Mouse (Mus musculus) megakaryocyte progenitor cell, adult 5-6 weeks (primary cell): ENCODE results near the gene Bbip1. TPM values are rescaled to one million over a fixed set of nuclear protein-coding genes. Genes with fewer than 3 reads are reported as not detected.
"Not testable (repeated sequence)": the region's sequence is repeated elsewhere in the genome, so short reads cannot be mapped to it uniquely, and the experiment has no call there.

Source experiments
- ATAC-seq: replicated peaks from 2 replicates; pipeline ENCODE4 v1.8.0; 2016; ENCODE audit warnings: mild to moderate bottlenecking, moderate TSS enrichment, inconsistent platforms; ENCODE audit not compliant: poor library complexity
- total RNA-seq, 2 experiments: library from RNA; stranded (forward) in 1 of 2; stranded (reverse) in 1 of 2; fragments of 157-497, 149-512 nt in 1 of 2; fragments of 200-1000 nt in 1 of 2; gene quantifications; 2 replicates each; pipeline versions ENCODE4 v1.2.3 to v1.2.4; 2015 to 2017

Bbip1 gene
- total RNA-seq, 2 experiments from 2014 or later: 36.2 to 88.8 TPM

DNA sequence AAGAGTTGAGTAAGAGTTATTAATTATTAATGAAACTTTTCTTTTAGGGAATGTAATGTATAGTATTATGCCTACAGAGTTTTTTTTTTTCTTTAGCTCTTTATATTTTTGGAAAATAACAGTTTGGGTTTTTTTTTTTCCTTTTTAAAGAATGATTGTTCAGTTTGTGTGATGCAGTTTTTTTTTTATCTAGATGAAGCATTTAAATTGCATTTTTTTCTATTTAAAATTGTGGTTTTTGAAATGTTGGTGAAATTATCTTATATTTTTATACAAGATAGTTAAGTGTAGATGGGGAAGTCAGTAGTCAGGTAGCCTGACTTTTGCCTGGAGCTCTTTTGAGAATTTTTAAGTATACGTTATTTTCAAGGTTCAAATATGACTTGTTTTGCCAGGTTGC, 17.7 kb downstream of the Bbip1 start:
- ATAC-seq: no peak

DNA sequence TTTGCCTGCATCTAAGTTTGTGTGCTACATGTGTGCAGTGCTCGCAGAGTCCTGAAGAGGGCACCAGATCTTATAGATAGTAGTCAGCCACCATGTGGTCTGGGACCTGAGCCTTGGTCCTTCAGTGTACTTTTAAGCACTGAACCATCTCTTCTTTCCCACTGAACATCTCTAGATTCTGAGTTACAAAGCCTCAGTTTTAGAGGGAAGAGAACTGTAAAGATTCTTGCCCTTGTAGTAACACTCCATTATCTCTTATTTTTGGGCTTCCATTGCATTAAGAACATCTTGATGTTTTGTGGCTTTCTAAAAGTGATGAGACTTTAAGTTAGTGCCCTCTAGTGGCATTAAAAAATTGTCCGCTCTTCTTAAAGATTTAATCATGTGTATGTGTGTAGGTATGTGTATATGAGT, 19.1 kb downstream of the Bbip1 start:
- peak; percentile 96 for ATAC-seq

DNA sequence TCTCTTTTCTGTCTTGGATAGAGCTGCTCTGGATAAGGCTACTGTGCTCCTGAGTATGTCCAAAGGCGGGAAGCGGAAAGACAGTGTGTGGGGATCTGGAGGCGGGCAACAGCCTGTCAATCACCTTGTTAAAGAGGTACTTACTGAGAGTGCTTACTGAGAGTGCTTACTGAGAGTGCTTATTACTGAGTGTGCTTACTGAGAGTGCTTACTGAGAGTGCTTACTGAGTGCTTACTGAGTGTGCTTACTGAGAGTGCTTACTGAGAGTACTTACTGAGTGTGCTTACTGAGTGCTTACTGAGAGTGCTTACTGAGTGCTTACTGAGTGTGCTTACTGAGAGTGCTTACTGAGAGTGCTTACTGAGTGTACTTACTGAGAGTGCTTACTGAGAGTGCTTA, 22.4 kb downstream of the Bbip1 start:
- not testable (repeated sequence) for ATAC-seq

DNA sequence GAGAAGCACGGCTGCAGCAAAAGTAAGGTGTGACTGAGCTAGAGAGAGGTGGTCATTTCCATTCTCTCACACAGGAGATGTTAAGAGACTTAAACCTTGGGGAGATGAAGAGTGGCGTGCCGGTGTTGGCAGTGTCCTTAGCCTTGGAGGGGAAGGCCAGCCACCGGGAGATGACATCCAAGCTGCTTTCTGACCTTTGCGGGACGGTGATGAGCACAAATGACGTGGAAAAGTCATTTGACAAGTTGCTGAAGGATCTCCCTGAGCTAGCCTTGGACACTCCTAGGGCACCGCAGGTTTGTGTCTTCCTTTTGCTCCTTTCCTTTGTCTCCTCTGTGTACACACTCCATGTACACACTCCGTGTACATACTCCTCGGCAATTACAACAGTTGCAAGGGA, 24.9 kb downstream of the Bbip1 start:
- no peak for ATAC-seq

DNA sequence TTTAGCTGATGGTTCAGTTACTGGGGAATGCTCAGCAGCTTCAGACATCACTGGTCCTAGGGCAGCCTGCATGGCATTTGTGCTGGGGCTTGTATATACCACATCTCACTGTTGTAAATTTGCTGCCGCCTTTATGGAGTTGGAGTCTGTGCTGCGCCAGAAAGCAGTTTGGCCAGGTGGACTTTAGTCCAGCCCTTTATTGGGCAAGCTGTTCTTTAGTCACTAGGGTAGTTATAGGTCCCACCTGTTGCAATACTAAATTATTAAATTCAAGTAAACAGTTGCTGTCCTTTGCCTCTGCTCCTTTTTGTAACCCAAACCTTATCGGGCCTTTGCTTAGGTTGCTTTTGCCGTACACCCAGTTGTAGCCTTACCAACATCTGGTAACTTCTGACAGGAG, 29.5 kb downstream of the Bbip1 start:
- no peak for ATAC-seq

DNA sequence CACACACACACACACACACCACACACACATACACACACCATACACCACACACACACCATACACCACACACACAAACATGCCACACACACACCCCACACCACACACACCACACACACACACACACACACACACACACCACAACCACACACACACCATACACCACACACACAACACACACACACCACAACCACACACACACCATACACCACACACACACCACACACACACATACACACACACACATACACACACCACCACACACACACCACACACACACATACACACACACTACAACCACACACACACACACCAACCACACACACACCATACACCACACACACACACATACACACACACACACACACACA, 37.7 kb downstream of the Bbip1 start:
- ATAC-seq: not testable (repeated sequence)

DNA sequence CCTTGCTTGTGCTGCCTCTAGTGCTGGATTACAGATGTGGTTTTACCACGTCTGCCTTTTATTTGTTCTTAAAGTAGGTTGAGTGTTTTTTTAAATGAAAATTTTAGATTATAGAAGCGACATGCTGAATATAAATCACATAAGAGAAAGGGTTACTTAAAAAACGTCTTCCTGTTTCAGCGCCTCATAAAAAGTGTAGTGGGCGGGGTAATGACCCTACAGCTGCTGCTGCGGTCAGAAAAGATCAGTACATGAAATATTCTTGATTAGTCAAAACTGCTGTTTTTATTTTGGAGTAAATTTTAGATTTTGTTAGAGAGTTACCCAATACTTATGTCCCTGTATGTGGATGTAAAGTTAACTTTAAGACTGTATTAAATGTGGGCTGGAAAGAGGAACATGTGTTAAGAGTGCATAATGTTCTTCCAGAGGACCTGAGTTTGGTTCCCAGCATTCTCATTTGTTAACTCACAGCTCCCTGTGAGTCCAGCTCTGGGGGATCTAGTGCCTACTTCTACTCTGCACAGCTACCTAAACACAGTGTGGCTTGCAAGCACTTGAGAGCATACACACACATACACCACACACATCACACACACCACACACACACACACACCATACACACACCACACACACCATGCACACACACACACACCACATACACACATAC, 38.3 kb downstream of the Bbip1 start:
- peak; percentile 17 for ATAC-seq

DNA sequence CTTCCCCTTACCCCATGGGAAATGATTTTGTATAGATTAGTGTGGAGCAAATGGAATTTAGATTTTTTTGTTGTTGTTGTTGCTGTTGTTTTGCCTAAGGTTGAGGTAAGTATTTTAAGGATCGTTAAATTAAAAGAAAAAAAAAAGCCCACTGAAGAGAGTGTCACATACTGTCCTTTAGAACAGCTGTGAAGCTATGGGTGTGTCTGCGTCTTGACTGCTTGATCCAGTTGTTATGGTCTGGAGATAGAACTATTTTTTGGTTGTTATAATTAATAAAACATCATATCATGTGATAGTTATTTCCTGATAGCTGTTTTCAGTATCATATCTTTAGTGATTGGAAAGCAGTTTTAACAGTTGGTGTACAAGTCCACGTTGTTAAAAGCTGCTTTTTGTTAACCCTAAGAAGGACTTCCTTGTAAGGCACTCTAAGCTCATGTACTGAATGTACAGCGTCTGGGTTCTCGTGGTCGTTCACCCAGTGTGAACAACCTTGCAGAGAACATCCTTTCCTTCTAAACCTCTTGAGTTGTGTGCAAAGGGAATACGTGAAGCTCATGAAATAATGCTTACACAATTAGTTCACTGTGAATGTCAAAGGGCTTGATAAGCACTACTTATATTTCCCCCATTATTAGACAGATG, 39.5 kb downstream of the Bbip1 start:
- no peak for ATAC-seq

DNA sequence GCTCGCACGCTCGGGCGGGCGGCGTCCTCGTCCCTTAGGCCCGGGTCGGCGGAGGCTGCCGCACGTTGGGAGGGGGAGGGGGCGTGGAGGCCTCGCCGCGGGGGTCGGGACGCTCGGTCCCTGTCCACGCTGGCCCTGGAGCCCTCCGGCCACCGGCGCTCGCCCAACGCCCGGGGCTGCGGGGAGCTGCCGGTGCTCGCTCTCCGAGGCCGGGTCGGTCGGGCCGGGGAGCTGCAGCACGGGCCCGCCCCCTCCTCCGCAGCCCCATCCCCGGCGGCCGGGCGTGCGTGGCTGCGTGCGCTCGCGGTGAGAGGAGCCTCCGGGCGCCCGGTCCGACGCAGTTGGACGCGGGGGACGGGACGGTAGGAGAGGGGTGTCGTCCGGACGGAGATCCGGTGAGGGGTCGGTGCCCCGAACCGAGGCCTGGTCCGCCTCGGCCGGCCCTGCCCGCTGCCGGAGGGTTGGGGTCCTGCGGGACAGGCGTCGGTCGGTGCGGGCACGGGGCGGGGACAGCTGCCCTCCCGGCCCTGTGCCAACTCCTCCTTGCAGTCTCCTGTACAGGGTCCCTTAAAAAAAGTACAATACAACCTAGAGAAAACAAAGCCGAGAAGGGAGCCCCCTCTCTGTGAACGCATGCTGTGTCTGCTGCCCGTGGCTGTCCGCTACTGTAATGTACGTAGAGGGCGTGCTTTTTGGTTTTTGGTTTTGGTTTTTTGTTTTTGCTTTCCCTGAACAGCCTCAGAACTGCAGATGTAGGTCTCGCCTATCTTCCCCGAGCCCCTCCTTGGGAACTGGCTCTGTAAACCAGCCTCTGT, 40.7 kb downstream of the Bbip1 start:
- peak; percentile 29 for ATAC-seq

DNA sequence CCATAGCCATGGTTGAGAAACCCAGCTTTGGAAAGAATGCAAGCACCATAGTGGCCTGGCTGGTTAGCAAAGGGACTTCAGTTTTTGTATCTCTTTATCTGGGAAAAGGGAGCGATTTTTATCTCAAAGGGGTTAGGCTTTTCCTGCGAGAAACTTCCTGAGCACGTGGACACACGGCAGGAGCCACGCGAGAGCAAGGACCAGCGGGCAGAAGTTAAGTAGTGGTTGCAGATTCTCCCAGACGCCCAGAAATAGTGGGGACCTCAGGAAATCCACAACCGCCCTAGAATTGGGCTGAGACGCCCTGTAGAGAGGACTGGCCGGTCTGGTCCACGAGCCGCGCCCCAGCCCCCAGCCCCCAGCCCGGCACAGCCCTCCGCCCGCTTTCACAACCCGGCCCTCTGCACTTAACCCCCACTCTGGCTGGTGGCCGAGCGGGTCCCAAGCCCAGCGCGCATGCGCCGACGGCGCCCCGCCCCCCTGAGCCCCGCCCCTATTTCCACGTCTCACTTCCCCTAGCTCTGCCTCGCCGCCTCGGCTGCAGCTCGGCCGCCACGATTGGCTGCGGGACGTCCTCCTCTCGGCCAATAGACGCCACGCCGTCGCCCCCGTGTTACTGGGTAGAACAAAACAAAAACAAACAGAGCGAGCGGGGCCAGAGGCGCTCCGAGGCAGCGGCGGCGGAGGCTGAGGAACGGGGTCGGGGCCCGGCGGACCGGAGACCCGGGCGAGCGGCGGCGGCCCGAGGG, 41.5 kb downstream of the Bbip1 start:
- peak; percentile 75 for ATAC-seq

DNA sequence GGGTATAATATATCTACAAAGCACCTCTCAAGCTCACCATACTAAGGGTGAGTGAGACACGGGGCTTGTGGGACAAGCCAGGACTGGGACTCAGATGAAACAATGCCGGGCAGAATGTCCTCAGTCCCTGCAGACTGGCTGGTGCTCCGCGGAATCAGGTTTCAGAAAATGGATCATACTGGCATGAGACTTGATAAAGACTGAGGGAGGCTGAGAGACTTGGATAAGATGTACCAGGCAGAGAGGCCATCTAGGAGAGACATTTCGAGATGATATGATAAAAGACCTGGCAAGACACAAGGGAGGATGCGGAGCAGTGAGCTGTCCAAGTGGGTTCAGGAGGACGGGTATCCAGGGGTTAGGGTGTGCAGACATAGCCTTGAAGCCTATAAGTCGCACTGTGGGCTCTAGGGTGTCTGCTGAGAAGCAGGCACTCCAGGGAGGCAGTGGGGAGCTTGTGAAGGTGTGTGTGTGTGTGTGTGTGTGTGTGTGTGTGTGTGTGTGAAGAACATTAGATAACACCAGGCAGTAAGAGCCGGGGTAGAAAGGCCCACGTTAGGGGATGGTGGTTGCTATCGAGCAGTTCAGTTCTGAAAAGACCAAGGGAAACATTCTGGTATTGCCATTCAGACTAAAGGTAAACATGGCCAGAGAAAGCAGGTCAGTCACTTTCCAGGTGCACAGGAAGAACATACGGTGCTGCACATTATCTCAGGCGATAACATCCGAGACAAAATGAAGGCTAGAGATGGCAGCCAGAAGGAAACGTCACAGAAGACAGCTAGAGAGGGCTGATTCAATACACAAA, 42.3 kb downstream of the Bbip1 start:
- ATAC-seq: peak; percentile 12

DNA sequence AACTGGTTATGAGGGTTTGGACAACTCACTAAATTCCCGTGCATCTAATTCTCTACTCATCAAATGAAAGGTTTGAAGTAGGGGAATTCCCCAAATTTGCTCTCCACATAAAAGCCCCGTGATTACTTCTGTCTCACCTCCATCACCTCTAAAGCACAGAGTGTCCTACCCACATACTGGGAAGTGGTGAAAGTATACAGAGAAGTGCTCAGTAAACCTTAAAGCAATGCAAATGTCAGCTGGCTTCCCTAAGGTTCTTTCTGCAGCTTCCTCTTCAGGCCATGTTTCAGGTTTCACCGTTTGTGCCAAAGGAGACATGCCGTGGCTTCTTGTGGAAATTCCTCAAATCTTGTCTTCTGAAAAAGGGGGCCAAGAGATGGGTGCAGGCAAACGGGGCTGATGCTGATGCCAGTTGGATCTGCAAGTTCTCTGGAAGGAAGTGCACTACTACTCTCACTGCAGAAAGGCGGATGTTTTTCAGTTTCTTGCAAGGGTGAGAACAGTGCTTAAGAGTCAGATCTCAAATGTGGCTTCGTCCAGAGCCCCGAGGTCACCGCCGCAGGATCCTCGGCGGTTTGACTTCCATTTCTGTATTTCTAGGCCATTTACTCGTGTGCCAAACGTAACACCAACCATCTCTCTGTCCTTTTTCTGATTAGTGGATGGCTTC, 44.4 kb downstream of the Bbip1 start:
- no peak for ATAC-seq

DNA sequence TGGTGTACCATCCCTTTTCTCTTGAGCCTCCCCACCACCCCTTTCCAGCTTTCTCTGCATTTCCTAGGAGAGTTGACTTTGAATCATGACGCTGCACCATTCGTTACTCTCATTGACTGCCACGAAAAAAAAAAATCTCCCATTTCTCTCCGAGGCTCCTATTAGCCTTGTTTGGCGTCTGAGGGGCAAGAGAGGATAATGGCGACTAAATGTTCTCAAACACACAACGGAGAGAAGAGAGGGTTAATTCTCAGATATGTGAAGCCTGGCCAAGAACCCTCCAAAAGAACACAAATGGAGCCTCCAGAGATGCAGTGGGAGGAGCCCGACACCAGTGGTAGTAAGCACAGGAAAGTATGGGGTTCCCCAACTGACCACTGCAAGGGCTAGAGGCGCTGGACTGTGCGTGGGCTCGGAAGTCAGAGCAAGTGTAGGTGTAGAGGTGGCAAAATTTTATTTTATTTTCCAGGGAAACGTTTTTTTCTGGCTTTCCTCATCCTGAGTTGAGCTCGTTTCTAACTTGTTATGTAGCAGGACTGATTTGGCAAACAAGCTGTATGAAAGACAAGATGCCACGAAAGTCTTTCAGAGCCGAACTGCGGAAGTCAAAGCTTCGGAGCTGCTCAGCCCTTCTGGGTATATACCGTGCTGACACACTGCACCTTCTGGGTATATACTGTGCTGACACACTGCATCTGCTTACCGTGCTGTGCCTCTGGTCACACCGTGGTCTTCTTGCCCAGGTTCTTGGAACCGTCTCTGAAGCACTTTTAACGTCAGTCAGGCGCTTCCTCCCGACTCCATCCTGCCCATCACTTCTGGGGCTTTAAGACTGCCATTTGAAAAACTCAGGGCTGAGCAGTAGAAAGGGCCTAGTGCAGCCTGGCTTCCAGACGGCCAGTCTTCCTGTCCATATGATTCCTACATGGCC, 45.2 kb downstream of the Bbip1 start:
- ATAC-seq: no peak

DNA sequence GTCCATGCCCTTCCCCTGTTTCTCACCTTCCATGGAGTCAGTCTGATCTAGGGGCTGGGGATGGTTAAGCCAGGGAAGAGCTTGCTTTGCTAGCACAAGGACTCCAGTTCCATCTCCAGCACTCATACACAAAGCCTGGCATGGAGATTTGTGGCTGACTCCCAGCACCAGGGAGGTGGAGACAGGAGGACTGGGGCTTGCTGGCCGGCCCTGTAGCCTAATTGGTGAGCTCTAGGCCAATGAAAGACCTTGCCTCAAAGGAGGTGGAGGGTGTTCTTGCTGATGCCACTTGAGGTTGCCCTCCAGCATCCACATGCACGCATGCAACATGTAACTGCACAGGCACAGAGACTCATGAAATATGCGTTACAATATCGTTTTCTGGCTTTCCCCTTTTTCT, 45.9 kb downstream of the Bbip1 start:
- ATAC-seq: no peak

DNA sequence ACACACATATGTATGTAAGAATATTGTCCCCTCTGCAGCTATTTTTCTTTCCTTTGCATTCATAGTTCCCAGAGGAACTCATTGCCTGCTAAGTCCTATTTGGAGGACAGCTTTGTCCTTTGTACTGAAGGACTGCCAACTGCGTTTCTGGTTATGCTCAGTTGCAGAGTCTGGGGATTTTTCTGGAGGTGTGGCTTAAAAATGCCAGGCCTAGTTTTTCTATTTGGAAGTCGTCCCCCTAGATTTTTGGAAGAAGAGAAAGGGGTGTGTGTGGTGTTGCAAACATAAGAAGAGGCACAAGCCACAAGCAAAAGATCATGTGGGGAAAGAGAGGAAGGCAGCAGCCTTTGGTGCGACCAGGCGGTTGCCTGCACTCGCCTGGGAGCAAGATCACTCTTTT, 46.4 kb downstream of the Bbip1 start:
- ATAC-seq: no peak

DNA sequence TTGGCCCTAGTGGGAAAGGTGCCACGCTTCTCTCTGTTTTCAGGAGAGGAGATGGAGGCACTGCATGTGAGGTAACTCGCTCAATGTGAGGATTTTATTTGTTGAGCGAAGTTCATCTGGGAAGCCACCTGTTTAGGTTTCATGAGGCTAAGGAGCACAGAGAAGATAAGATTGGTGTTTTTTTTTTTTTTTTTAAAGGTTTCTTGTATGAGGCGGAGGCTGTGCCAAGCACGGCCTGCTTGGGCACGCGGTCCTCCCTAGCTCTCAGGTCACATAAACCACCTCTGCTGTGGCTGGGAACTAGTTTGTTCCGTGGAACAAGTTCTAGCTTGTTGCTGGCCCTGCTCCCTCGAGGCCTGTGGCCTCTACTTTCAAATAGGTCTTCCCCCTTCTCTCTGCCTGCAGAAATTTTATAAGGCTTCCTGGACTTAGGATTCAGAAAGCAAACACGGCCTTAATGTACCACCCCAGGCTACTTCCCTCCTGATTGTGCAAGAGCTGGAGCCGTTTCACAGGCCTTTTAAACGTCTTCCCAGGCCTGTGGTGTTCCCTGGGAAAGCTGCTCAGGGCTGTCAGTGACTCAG, 49.8 kb downstream of the Bbip1 start:
- peak; percentile 41 for ATAC-seq

DNA sequence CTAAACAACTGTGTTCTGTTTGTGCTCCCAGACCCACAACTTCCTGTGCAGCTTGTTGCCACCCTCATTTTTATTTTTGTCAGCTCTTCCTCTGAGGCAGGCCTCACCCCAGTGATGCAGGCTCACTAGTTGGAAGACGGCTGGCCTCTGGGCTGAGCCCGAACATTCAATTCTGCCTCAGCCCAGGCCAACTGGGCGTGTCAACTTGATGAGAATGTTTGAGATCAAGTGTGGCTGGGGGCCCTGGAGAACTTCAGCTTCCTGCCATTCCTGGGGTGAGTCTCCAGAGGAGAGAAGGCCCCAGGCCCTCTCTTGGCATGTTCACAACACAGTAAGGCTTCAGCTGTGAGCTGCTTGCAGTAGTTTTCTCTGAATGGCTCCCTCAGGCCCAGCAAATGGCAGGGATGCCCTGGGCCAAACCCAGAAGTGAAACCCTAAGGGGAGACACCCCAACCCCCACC, 50.7 kb downstream of the Bbip1 start:
- ATAC-seq: 0 out of 2 replicates have a peak, but pooled peaks have one; percentile 1

DNA sequence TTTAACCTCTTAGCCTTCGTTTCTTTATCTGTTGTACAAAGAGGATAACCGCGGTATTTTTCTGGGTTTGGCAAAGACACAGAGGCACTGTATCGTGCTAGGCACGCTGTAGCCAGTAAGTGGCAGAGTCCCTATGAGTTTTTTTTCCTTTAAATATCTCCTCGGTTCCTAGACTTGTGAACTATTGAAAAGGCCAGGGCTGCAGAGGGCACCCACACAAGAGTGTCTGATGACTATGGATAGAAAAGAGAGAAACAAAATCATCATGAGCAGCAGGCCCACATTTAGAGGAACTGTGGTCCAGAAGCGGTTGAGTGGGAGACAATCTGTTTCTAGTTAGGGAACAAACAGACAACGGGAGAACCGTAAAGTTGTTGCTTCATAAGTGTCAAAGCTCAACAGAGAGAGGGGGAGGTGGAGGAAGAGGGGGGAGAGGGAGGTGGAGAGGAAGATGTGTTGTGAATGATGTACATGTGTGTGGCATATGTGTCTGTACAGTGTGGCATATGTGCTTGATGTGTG, 51.5 kb downstream of the Bbip1 start:
- ATAC-seq: peak; percentile 25
